Mouse (Mus musculus) heart, postnatal 0 days (tissue): ENCODE results near the gene Ddx19a. TPM values are rescaled to one million over a fixed set of nuclear protein-coding genes. Genes with fewer than 3 reads are reported as not detected.
A peak's percentile ranks its signal among the peaks of the same experiment; 100 is the strongest.
"Not testable (repeated sequence)": the region's sequence is repeated elsewhere in the genome, so short reads cannot be mapped to it uniquely, and the experiment has no call there.

ENCODE experiments used
- ATAC-seq: fragments of 200-750 bp; cut with Nextera tagmentation; 2 replicates; pipeline ENCODE4 v1.8.0; 2017; ENCODE audit warnings: low read depth, moderate number of reproducible peaks, moderate library complexity; ENCODE audit not compliant: insufficient read depth
- DNase-seq: peaks from one replicate; pipeline ENCODE4 v3.0.0-alpha.2; 2016; ENCODE audit warnings: low spot score
- H3K27ac ChIP-seq: fragments of 300-500 bp; sonication (generic); 2 replicates; pipeline ENCODE4 v1.5.1; 2014; ENCODE audit warnings: low read depth, mild to moderate bottlenecking
- H3K27me3 ChIP-seq: fragments of 300-500 bp; sonication (generic); 2 replicates; pipeline ENCODE4 v1.6.1; 2014; ENCODE audit warnings: low read length, mixed read lengths; ENCODE audit not compliant: control insufficient read depth, insufficient read depth
- H3K36me3 ChIP-seq: fragments of 300-500 bp; sonication (generic); replicated peaks from 2 replicates; pipeline ENCODE4 v1.6.1; 2014; ENCODE audit warnings: low read length, mixed read lengths; ENCODE audit not compliant: control insufficient read depth, insufficient read depth
- H3K4me1 ChIP-seq: fragments of 300-500 bp; sonication (generic); 2 replicates; pipeline ENCODE4 v1.6.1; 2014; ENCODE audit warnings: antibody characterized with exemption; ENCODE audit not compliant: control insufficient read depth, insufficient read depth
- H3K4me2 ChIP-seq: fragments of 300-500 bp; sonication (generic); 2 replicates; pipeline ENCODE4 v1.6.1; 2014; ENCODE audit warnings: low read depth, mild to moderate bottlenecking, low read length, moderate library complexity
- H3K4me3 ChIP-seq: fragments of 300-500 bp; sonication (generic); 2 replicates; pipeline ENCODE4 v1.5.1; 2014; ENCODE audit warnings: low read depth, low read length
- H3K9ac ChIP-seq: fragments of 300-500 bp; sonication (generic); replicated peaks from 2 replicates; pipeline ENCODE4 v1.6.1; 2014; ENCODE audit warnings: low read depth, low read length, mixed read lengths
- H3K9me3 ChIP-seq: fragments of 300-500 bp; sonication (generic); replicated peaks from 2 replicates; pipeline ENCODE4 v1.6.1; 2016; ENCODE audit warnings: low read length; ENCODE audit not compliant: control insufficient read depth
- CTCF ChIP-seq: IDR thresholded peaks from 2 replicates; pipeline ENCODE4 v1.5.1; 2016; ENCODE audit warnings: antibody characterized with exemption, control low read depth, low read depth
- EP300 ChIP-seq: IDR thresholded peaks from 2 replicates; pipeline ENCODE4 v1.6.1; 2016; ENCODE audit warnings: antibody characterized with exemption, low read depth
- WGBS: fragments of 180-500 bp; shearing (Covaris S2); extraction: QIAGEN DNeasy Blood & Tissue Kit; methylation state at CpG from one replicate; pipeline ENCODE4 v1.1.7; 2014; 5-methylcytosine and 5-hydroxymethylcytosine counted together
- polyA plus RNA-seq: library from polyadenylated mRNA; unstranded; fragments of >200 nt; fragmentation: Nextera tagmentation; extraction: Ambion mirVana; gene quantifications from 2 replicates; pipeline ENCODE4 v1.2.1, GENCODE M21; 2015
- total RNA-seq: library from RNA; depleted of rRNA; stranded (reverse); fragments of >200 nt; gene quantifications from 2 replicates; pipeline ENCODE4 v1.2.3, GENCODE M21; 2014; ENCODE audit warnings: low replicate concordance

Ddx19a gene
- total and polyA plus RNA-seq, 2 experiments from 2014 or later: 6.0 to 28.4 TPM

GRCm38 (mm10) chr8:110987805-110988744 lies 9.5 kb downstream of the Ddx19a start:
- Histone ChIP-seq H3K27ac (no peak overlapping the region), H3K9ac (no peak overlapping the region), H3K36me3 (peaks cover 90% of the 10 kb centered on the region), H3K4me1 (no peaks in the 10 kb centered on the region), H3K27me3 (no peaks in the 10 kb centered on the region), H3K4me3 (no peak overlapping the region), H3K4me2 (no peak overlapping the region), H3K9me3 (no peaks in the 10 kb centered on the region)
- DNase-seq: no peak
- no peak for TF ChIP-seq CTCF
- no peak for TF ChIP-seq EP300
- 80% methylated on average over 8 of the region's 8 CpGs for WGBS
- no peak for ATAC-seq

GRCm38 (mm10) chr8:110981304-110981703 lies 16.3 kb downstream of the Ddx19a start:
- DNase-seq: no peak
- no peak for ATAC-seq
- H3K4me2 ChIP-seq: no peak overlapping the region
- no peaks in the 10 kb centered on the region for H3K9me3 ChIP-seq
- no peak overlapping the region for H3K9ac ChIP-seq
- no peaks in the 10 kb centered on the region for H3K27me3 ChIP-seq
- no peak overlapping the region for H3K27ac ChIP-seq
- TF ChIP-seq EP300 (no peak), CTCF (no peak)
- WGBS: 81% methylated on average over 2 of the region's 2 CpGs
- peaks cover 68% of the 10 kb centered on the region for H3K36me3 ChIP-seq
- H3K4me3 ChIP-seq: no peak overlapping the region
- no peaks in the 10 kb centered on the region for H3K4me1 ChIP-seq

GRCm38 (mm10) chr8:110977987-110978386 lies 19.6 kb downstream of the Ddx19a start:
- H3K36me3 ChIP-seq: peaks cover 56% of the 10 kb centered on the region
- not testable (repeated sequence) for H3K27ac ChIP-seq, DNase-seq, H3K4me2 ChIP-seq, H3K4me1 ChIP-seq, ATAC-seq, H3K9ac ChIP-seq, H3K9me3 ChIP-seq, H3K4me3 ChIP-seq, H3K27me3 ChIP-seq
- WGBS: 56% methylated on average over 2 of the region's 2 CpGs

- H3K9ac ChIP-seq, H3K4me2 ChIP-seq, DNase-seq, H3K27ac ChIP-seq, H3K4me1 ChIP-seq, H3K27me3 ChIP-seq, H3K9me3 ChIP-seq, ATAC-seq, H3K4me3 ChIP-seq: not testable (repeated sequence)
- H3K36me3 ChIP-seq: peaks cover 41% of the 10 kb centered on the region
- 90% methylated on average over 8 of the region's 8 CpGs for WGBS
Measured at GRCm38 (mm10) chr8:110976532-110976931, 21.1 kb downstream of the Ddx19a start.

GRCm38 (mm10) chr8:110969910-110970770 lies 27.5 kb downstream of the Ddx19a start:
- H3K4me3 ChIP-seq: peak overlapping the region; percentile 62
- H3K27me3 ChIP-seq: no peaks in the 10 kb centered on the region
- peak; percentile 95 for DNase-seq
- H3K4me2 ChIP-seq: peak overlapping the region; percentile 88
- peak; percentile 87 for ATAC-seq
- H3K9me3 ChIP-seq: no peaks in the 10 kb centered on the region
- H3K4me1 ChIP-seq: peaks cover 21% of the 10 kb centered on the region
- peaks cover 20% of the 10 kb centered on the region for H3K36me3 ChIP-seq
- 7% methylated on average over 45 of the region's 45 CpGs for WGBS
- peak overlapping the region; percentile 44 for H3K9ac ChIP-seq
- H3K27ac ChIP-seq: peak overlapping the region; percentile 49; the same call in 1 of the 2 replicates
- TF ChIP-seq CTCF: no peak
- peak; percentile 26; the same call in 1 of the 2 replicates for TF ChIP-seq EP300
